Mouse (Mus musculus) midbrain, embryonic 12.5 days (tissue): ENCODE measurements around the gene Mtmr1. TPM values are rescaled to one million over a fixed set of nuclear protein-coding genes. Genes with fewer than 3 reads are reported as not detected.

ENCODE experiments used
- ATAC-seq: fragments of 200-750 bp; cut with Nextera tagmentation; 2 replicates; pipeline ENCODE4 v1.8.0; 2017; ENCODE audit warnings: low read depth, moderate TSS enrichment, moderate library complexity; ENCODE audit not compliant: low FRiP score
- H3K27ac ChIP-seq: fragments of 300-500 bp; sonication (generic); replicated peaks from 2 replicates; pipeline ENCODE4 v1.5.1; 2016; ENCODE audit warnings: mild to moderate bottlenecking
- H3K27me3 ChIP-seq: fragments of 300-500 bp; sonication (generic); 2 replicates; pipeline ENCODE4 v1.6.1; 2016; ENCODE audit warnings: mild to moderate bottlenecking
- H3K36me3 ChIP-seq: fragments of 300-500 bp; sonication (generic); 2 replicates; pipeline ENCODE4 v1.6.1; 2016
- H3K4me1 ChIP-seq: fragments of 300-500 bp; sonication (generic); 2 replicates; pipeline ENCODE4 v1.6.1; 2016
- H3K4me2 ChIP-seq: fragments of 300-500 bp; sonication (generic); replicated peaks from 2 replicates; pipeline ENCODE4 v1.6.1; 2016; ENCODE audit warnings: mild to moderate bottlenecking, moderate library complexity
- H3K4me3 ChIP-seq: fragments of 300-500 bp; sonication (generic); 2 replicates; pipeline ENCODE4 v1.5.1; 2016; ENCODE audit warnings: mild to moderate bottlenecking
- H3K9ac ChIP-seq: fragments of 300-500 bp; sonication (generic); replicated peaks from 2 replicates; pipeline ENCODE4 v1.6.1; 2016; ENCODE audit warnings: mild to moderate bottlenecking, moderate library complexity
- H3K9me3 ChIP-seq: fragments of 300-500 bp; sonication (generic); 2 replicates; pipeline ENCODE4 v1.6.1; 2016; ENCODE audit warnings: mild to moderate bottlenecking
- WGBS: fragments of 180-500 bp; shearing (Covaris S2); methylation state at CpG from one replicate; pipeline ENCODE4 v1.1.7; 2016; 5-methylcytosine and 5-hydroxymethylcytosine counted together
- polyA plus RNA-seq: library from polyadenylated mRNA; unstranded; fragments of >200 nt; fragmentation: Nextera tagmentation; extraction: Ambion mirVana; gene quantifications from 2 replicates; pipeline ENCODE4 v1.2.1, GENCODE M21; 2016

The Mtmr1 gene
- polyA plus RNA-seq, 1 experiment from 2014 or later = 16.0 TPM

DNA sequence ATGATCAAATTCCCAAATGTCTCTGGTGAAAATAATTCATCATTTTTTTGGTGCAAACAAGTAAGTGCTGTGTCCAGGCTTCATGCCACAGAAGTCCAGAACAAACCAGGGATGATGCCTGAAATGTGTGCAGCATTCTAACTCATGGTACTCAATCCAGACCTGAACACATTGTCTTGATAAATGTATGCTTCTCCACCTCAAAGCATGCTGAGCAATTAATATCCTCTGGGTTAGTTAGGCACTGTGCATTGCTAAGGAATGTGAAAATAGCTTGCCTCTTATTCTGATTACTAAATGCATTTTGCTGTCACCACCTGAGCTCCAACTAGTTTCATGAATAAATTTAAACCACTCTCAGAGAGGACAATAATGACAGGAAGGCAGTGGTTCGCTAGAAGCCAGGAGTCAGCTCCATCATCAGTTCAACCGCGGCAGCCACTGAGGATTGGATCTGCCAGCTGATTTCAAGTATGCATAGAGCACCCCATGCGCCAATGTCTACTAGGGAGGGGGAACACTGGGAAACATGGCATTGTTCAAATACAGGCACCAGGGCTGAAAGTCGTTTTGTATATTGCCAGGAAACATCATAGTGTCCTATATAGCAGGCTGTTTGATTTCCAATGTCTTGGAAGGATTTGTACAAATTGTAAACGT is 91.6 kb downstream of the Mtmr1 start:
- Histone ChIP-seq H3K9me3 (no peaks in the 10 kb centered on the region), H3K4me1 (no peaks in the 10 kb centered on the region), H3K27me3 (no peaks in the 10 kb centered on the region), H3K36me3 (no peaks in the 10 kb centered on the region), H3K4me2 (no peak overlapping the region), H3K9ac (no peak overlapping the region), H3K4me3 (no peak overlapping the region), H3K27ac (no peak overlapping the region)
- ATAC-seq = no peak
- WGBS = 78% methylated on average over 6 of the region's 6 CpGs

DNA sequence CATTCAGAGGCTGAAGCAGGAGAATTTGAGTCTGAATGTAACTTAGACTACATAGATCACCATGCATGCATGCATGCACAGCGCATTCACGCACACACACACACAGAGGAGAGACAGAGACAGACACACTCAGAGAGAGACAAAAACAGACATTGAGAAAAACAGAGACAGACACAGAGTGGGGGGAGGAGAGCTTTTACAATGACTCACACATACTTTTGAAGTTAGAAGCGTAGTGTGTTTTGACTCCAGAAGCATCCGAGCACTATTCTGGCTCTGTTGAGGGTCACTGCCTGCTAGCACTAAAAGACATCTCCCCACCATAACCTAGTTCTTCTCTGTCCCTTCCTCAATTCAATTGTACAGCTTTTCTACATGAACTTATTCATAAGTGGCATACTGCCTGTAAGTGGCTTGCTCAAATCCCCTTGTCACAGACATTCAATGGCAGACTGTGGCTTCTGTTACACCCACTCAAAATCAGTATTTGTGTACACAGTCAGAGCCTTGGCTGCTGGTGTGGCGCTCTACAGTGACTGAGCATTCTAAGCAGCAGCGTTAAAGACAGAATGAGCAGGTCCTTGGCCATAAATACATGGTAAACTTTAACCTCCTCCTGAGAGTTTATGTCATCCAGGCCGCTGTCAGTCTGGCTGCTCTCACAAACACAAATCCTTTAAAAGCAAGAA is 99.7 kb downstream of the Mtmr1 start:
- 78% methylated on average over 7 of the region's 7 CpGs for WGBS
- no peaks in the 10 kb centered on the region for H3K36me3 ChIP-seq

GRCm38 (mm10) chrX:71465417-71465816 is 100.9 kb downstream of the Mtmr1 start:
- Histone ChIP-seq H3K27ac (no peak overlapping the region), H3K4me3 (no peak overlapping the region), H3K9ac (no peak overlapping the region), H3K9me3 (no peaks in the 10 kb centered on the region), H3K4me1 (no peaks in the 10 kb centered on the region), H3K36me3 (no peaks in the 10 kb centered on the region), H3K27me3 (no peaks in the 10 kb centered on the region), H3K4me2 (no peak overlapping the region)
- 94% methylated on average over 1 of the region's 1 CpGs for WGBS
- ATAC-seq = no peak

More for the DNA sequence above, 99.7 kb downstream of the Mtmr1 start:
- Histone ChIP-seq H3K27ac (no peak overlapping the region), H3K27me3 (no peaks in the 10 kb centered on the region), H3K9ac (no peak overlapping the region), H3K4me3 (no peak overlapping the region), H3K4me1 (no peaks in the 10 kb centered on the region), H3K9me3 (no peaks in the 10 kb centered on the region), H3K4me2 (no peak overlapping the region)
- no peak for ATAC-seq

DNA sequence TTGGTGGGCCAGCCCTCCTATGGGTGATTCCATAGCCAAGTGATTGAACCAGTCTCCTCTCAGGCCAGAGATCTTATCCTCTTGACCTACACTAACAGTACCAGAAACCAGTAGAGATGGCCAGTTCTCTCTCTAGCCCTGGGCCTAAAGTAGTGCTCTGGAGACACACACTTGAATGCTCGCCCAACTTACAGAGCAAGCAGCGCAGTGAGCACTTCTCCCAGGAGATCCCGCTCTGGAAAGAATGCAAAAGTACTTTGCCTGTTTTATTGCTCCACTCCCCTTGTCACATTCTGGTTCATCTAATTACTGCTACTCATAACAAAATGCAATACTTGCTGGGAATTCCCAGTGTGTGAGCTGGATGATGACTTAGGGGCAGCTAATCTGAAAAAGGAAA is 102.9 kb downstream of the Mtmr1 start:
- Histone ChIP-seq H3K9me3 (no peaks in the 10 kb centered on the region), H3K4me1 (no peaks in the 10 kb centered on the region), H3K4me3 (no peak overlapping the region), H3K36me3 (no peaks in the 10 kb centered on the region), H3K4me2 (no peak overlapping the region), H3K27ac (no peak overlapping the region), H3K27me3 (no peaks in the 10 kb centered on the region), H3K9ac (no peak overlapping the region)
- no peak for ATAC-seq
- WGBS = 96% methylated on average over 3 of the region's 3 CpGs

Other genes with a start within 250 kb of the Mtmr1 start
- 4.8 and 5.2 TPM in 2 replicates for gene Mtm1, start 154.0 kb upstream of the Mtmr1 start, polyA plus RNA-seq
- gene Cd99l2, start 128.1 kb downstream of the Mtmr1 start, polyA plus RNA-seq = 38.6 and 40.0 TPM in 2 replicates
- gene Hmgb3, start 191.2 kb downstream of the Mtmr1 start, polyA plus RNA-seq = 702 and 720 TPM in 2 replicates